Mouse (Mus musculus) erythroblast, embryonic 14.5 days (primary cell): ENCODE data around the gene Kdm4b.

Experiments
- GATA1 ChIP-seq: IDR thresholded peaks from 2 replicates; pipeline ENCODE4 v1.6.1; 2012; ENCODE audit warnings: low read length, inconsistent platforms, mixed read lengths
- TAL1 ChIP-seq: IDR thresholded peaks from 3 replicates; pipeline ENCODE4 v1.6.1; 2012; ENCODE audit warnings: low read length, inconsistent platforms, mixed read lengths

- TF ChIP-seq TAL1: no peak
- no peak for TF ChIP-seq GATA1
These were observed 79.5 kb downstream of the Kdm4b start for GRCm38 (mm10) chr17:56405341-56405740.
